Comparison of ENCODE assay signal across 28 mouse cellular contexts in the genomic region with DNA sequence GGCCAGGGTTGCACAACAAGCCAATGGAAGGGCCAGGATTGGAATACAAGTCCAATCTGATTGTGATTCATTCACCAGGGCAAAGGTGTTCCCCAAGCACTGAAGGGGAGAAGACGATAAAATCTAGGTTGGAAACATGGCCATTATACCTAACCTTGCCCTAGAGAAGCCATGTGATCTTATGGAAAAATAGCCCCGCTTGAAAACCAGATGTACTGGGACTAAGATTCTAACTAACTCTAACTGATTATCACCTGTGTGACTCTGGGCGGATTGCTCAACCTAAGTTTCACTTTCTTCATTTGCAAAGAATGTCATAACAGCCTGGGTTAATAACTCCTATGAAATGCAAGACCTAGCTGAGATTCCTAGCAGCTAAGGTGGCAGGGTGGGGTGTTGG. TPM values are rescaled to one million over a fixed set of nuclear protein-coding genes. Genes with fewer than 3 reads are reported as not detected.
"Had no signal": no experiment of that assay in that cellular context is flagged by ENCODE, and none has a peak within 500 bp of the region (broad histone marks: within the 10 kb centered on the region; RNA-seq: fewer than 3 reads in every experiment).

No protein-coding gene starts in this region.

- H3K4me1 ChIP-seq: heart, embryonic 13.5 days; heart, embryonic 15.5 days; hindbrain, embryonic 15.5 days; limb, embryonic 12.5 days; liver, embryonic 12.5 days had no signal

- H3K4me2 ChIP-seq: heart, embryonic 11.5 days; heart, embryonic 13.5 days; heart, embryonic 15.5 days; hindbrain, embryonic 15.5 days; kidney, embryonic 15.5 days; limb, embryonic 12.5 days; liver, embryonic 12.5 days had no signal

- H3K27ac ChIP-seq: heart, adult 2 months; heart, embryonic 13.5 days; heart, embryonic 15.5 days; hindbrain, embryonic 15.5 days; hindbrain, postnatal 0 days; kidney, postnatal 0 days; limb, embryonic 12.5 days; liver, embryonic 12.5 days; liver, embryonic 14.5 days had no signal

- H3K27me3 ChIP-seq: heart, embryonic 13.5 days; heart, embryonic 15.5 days; hindbrain, embryonic 15.5 days; kidney, embryonic 15.5 days; limb, embryonic 12.5 days had no signal

- ATAC-seq: hindbrain, postnatal 0 days; intestine, embryonic 16.5 days; liver, embryonic 12.5 days had no signal

- H3K9ac ChIP-seq: heart, embryonic 13.5 days; heart, embryonic 15.5 days; hindbrain, embryonic 15.5 days; kidney, embryonic 15.5 days; limb, embryonic 12.5 days; liver, embryonic 12.5 days; liver, embryonic 14.5 days had no signal

- H3K4me3 ChIP-seq: heart, adult 2 months; heart, embryonic 13.5 days; heart, embryonic 15.5 days; hindbrain, embryonic 15.5 days; kidney, embryonic 15.5 days; limb, embryonic 12.5 days; liver, embryonic 12.5 days had no signal

- H3K9me3 ChIP-seq: heart, embryonic 13.5 days; heart, embryonic 15.5 days; hindbrain, embryonic 15.5 days; kidney, embryonic 15.5 days; limb, embryonic 12.5 days; liver, embryonic 12.5 days had no signal

- DNase-seq: gastrocnemius, postnatal 10 days; gastrocnemius, postnatal 25 days; heart, adult 11 months; heart, adult 2 months; heart, postnatal 14 days; heart, postnatal 36 days; kidney, adult 11 months; kidney, adult 2 months; kidney, adult 9 months; kidney, postnatal 14 days; kidney, postnatal 36 days; layer of hippocampus, adult 9-11 months; layer of hippocampus, postnatal 36 days; left cerebral cortex, postnatal 4 days had no signal

RNA-seq across cellular contexts. Expression of a gene that starts 25.6 kb away (rescaled TPM):
- total RNA-seq: gastrocnemius, adult 18-20 months; hindbrain, postnatal 0 days; left cerebral cortex, postnatal 4 days had no signal
- polyA plus RNA-seq: heart, embryonic 11.5 days; heart, embryonic 15.5 days; heart, postnatal 0 days; hindbrain, embryonic 11.5 days; hindbrain, postnatal 0 days; kidney, postnatal 0 days; limb, embryonic 12.5 days; liver, embryonic 12.5 days; liver, embryonic 14.5 days had no signal
